Mouse (Mus musculus) limb, embryonic 10.5 days (tissue): Measurements from ENCODE around the gene Acin1. TPM values are rescaled to one million over a fixed set of nuclear protein-coding genes. Genes with fewer than 3 reads are reported as not detected.

Experiments
- DNase-seq: peaks from one replicate; pipeline ENCODE4 v3.0.0-alpha.2; 2017; ENCODE audit warnings: low spot score
- H3K27ac ChIP-seq: fragments of 300-500 bp; sonication (generic); 2 replicates; pipeline ENCODE4 v1.5.1; 2016; ENCODE audit warnings: mild to moderate bottlenecking
- H3K27me3 ChIP-seq: fragments of 300-500 bp; sonication (generic); 2 replicates; pipeline ENCODE4 v1.6.1; 2016; ENCODE audit warnings: low read depth, mild to moderate bottlenecking; ENCODE audit not compliant: poor library complexity, severe bottlenecking
- H3K36me3 ChIP-seq: fragments of 300-500 bp; sonication (generic); 2 replicates; pipeline ENCODE4 v1.6.1; 2016; ENCODE audit warnings: mild to moderate bottlenecking, moderate library complexity
- H3K4me1 ChIP-seq: fragments of 300-500 bp; sonication (generic); 2 replicates; pipeline ENCODE4 v1.6.1; 2016
- H3K4me3 ChIP-seq: fragments of 300-500 bp; sonication (generic); 2 replicates; pipeline ENCODE4 v1.5.1; 2016; ENCODE audit warnings: mild to moderate bottlenecking, moderate library complexity
- H3K9me3 ChIP-seq: fragments of 300-500 bp; sonication (generic); replicated peaks from 2 replicates; pipeline ENCODE4 v1.6.1; 2016; ENCODE audit warnings: mild to moderate bottlenecking
- WGBS: fragments of 180-500 bp; shearing (Covaris S2); methylation state at CpG from one replicate; pipeline ENCODE4 v1.1.7; 2016; 5-methylcytosine and 5-hydroxymethylcytosine counted together
- polyA plus RNA-seq: library from polyadenylated mRNA; unstranded; fragments of >200 nt; fragmentation: Nextera tagmentation; extraction: Ambion mirVana; gene quantifications from 2 replicates; pipeline ENCODE4 v1.2.1, GENCODE M21; 2016

Acin1 gene
- polyA plus RNA-seq, 1 experiment from 2014 or later, result 144 TPM

DNA sequence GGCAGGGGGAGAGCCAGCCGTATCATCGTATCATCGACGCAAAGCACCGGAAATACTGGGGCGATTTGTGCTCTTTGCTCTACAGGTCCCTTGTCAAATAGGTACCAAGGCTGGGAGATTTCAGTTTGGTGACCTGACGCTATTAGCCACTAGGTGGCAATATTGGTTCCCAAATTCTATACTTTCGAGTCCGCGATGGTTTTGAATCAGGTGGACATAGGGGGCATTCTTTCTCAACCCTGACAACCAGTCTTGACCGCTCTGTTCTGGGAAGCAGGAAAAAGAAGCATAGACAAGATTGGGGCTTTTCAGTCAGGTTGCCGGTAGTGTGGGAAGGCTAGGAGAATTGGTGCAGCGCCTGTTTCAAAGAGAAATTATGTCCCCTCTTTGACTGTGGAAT, 27.4 kb upstream of the Acin1 start:
- Histone ChIP-seq H3K27me3 (peaks cover 13% of the 10 kb centered on the region), H3K4me1 (peaks cover 18% of the 10 kb centered on the region; the same call in 1 of the 2 replicates), H3K36me3 (no peaks in the 10 kb centered on the region), H3K27ac (no peak overlapping the region), H3K4me3 (peak overlapping the region; percentile 36), H3K9me3 (no peaks in the 10 kb centered on the region)
- under 1% methylated on average over 13 of the region's 13 CpGs for WGBS
- peak; percentile 69 for DNase-seq

DNA sequence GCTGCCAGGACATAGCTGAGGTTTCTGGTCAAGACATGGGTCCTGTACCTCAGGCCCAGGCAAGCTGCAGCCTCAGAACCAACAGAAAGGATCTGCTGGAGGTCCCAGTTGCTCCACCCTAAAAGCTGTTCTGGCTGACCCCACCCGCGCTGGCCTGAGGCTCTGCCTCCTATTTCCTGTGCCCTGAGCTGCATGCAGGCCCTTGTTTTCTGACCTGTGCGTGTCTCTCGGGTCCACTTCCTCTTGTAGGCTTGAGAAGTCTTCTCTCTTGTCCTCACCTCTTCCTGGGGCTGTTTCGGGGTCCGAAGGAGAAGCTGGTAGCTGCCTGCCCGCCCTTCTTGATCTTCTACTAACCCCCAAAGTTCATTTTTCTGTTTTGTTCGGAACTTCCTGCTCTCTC, 26.1 kb upstream of the Acin1 start:
- peak overlapping the region; percentile 37; the same call in 1 of the 2 replicates for H3K27ac ChIP-seq

DNA sequence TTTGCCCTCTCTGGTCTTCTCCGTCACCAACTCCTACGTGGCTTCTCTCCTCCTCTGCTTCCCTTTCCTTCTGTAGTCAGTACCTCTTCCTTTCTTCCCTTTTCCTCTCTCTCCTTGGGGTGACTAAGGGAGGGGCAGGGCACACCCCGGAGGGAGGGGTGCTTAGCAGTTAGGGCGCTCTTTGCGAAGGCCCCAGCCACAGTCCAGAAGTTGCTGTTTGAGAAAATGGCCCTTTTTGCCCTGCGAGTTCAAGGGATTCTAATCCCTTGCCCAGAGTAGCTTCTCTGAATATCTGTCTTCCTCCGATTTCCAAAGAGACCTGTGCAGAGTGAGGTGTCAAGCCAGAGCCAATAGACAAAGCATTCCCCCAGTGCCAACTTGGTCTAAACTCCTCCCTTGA, 25.3 kb upstream of the Acin1 start, which contains the start of gene Cebpe:
Gene Cebpe (minus strand): TSS at position 101 of the 400 bp plus-strand sequence.
- Histone ChIP-seq H3K4me1 (peaks cover 21% of the 10 kb centered on the region; the same call in 1 of the 2 replicates), H3K36me3 (no peaks in the 10 kb centered on the region), H3K27me3 (peaks cover 13% of the 10 kb centered on the region), H3K9me3 (no peaks in the 10 kb centered on the region), H3K27ac (peak within 1 kb of the TSS; percentile 37; the same call in 1 of the 2 replicates), H3K4me3 (no peak within 1 kb of the TSS)
- DNase-seq, result no peak
- 89% methylated on average over 7 of the region's 7 CpGs for WGBS

More for the DNA sequence above, 26.1 kb upstream of the Acin1 start:
- Histone ChIP-seq H3K4me3 (no peak overlapping the region), H3K4me1 (peaks cover 18% of the 10 kb centered on the region; the same call in 1 of the 2 replicates), H3K9me3 (no peaks in the 10 kb centered on the region), H3K27me3 (peaks cover 13% of the 10 kb centered on the region), H3K36me3 (no peaks in the 10 kb centered on the region)
- no peak for DNase-seq
- 72% methylated on average over 8 of the region's 8 CpGs for WGBS

DNA sequence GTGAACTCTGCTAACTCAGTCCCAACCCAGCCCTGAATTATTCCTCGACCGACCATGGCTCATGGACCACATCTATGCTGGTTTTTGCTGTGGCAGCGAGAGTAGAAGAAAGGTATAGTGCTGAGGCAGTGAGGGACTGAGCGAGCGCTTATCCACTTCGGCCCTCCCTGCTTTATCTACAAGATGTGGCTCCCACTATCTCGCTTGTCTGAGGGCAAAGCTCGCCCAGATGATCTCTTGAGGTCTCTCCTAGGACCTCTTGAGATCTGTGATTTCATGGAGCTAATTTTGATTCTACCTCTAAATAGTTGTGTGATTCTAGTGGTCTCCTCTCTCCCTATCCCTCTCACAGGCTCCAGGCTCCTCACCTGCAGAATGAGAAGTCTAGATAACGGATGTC, 22.3 kb upstream of the Acin1 start:
- 83% methylated on average over 9 of the region's 9 CpGs for WGBS
- DNase-seq, result no peak
- Histone ChIP-seq H3K4me3 (no peak overlapping the region), H3K4me1 (peaks cover 19% of the 10 kb centered on the region), H3K36me3 (no peaks in the 10 kb centered on the region), H3K9me3 (no peaks in the 10 kb centered on the region), H3K27ac (no peak overlapping the region), H3K27me3 (no peaks in the 10 kb centered on the region)

DNA sequence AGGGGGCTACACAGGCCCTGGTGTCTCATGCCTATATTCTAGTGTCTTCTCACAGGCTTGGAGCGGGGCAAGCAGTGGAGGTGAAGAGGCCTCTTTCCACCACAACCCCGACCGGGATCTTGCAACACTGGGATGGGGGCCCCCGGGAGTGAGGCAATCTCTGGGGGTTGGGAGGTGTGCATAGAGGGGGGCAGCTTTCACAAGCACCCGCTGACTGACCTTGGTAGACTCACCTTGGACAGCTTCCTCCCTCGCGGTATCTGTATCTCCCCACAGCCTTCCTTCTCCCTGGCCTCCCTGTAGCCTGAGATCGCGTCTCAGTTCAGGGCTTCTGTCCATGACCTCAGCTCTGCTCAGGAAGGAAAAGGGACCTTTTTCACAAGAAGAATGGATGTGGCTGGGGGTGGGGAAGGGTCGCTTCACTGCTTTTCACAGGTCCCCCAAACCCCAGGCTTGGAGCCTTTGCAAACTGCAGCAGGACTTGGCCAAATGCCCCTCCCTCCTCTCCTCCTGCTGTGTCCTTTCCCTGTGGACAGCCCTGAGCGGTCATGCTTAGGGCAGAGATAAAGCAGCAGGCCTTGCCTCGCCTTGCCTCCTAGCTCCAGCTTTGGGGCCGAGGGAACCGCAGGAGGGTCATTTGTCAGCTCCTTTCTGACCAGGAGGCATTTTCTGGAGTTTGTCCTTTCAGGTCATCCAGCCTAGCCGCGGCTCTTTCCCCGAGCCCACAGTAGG, 20.0 kb upstream of the Acin1 start:
- Histone ChIP-seq H3K4me1 (peaks cover 10% of the 10 kb centered on the region), H3K4me3 (no peak overlapping the region), H3K36me3 (no peaks in the 10 kb centered on the region), H3K9me3 (no peaks in the 10 kb centered on the region), H3K27ac (0 out of 2 replicates have a peak overlapping the region, but pooled peaks have one; percentile 43), H3K27me3 (peaks cover 10% of the 10 kb centered on the region; the same call in 1 of the 2 replicates)
- no peak for DNase-seq
- WGBS, result 62% methylated on average over 17 of the region's 17 CpGs

DNA sequence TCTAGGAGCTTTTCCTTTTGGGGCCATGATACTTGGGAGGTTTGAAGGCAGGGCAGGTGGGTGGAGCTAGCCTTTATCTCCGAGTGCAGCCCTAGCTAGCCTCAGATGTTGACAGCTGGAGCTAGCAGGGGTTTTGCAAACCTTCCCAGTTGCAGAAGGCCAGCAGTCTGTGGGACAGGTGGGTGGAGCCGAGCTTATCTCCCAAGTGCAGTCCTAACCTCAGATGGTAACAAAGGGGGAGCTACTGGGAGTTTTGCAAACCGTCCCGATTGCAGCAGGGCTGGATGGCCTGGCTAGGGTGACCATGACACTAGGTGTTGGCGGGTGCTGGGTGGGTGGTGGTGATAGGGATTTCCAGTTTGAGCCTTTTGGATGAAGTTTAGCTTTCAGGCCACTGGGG, 19.1 kb upstream of the Acin1 start:
- Histone ChIP-seq H3K9me3 (no peaks in the 10 kb centered on the region), H3K4me1 (peaks cover 10% of the 10 kb centered on the region), H3K36me3 (no peaks in the 10 kb centered on the region), H3K27ac (no peak overlapping the region), H3K4me3 (no peak overlapping the region), H3K27me3 (peaks cover 10% of the 10 kb centered on the region; the same call in 1 of the 2 replicates)
- no peak for DNase-seq
- whole genome bisulfite sequencing, result 47% methylated on average over 5 of the region's 5 CpGs

DNA sequence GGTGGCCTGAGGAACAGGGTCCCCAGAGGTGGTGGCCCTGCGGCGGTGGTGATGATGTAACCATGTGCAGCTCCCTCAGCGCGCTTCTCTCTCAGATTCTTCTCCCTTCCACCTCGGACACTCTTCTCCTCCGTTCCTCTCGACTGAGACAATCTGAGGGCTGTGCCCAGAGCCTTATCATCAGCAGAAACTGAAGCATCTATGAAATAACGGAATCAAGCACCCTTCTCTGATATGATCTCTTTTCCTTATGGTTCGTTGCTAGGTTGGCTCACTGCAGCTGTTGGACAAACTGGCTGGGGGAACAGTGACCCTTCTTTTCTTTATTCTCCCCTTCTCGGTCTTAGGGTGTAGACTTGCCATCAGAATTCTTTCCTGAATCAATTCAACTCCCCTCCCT, 16.5 kb upstream of the Acin1 start:
- Histone ChIP-seq H3K27ac (no peak overlapping the region), H3K36me3 (no peaks in the 10 kb centered on the region), H3K4me1 (peaks cover 10% of the 10 kb centered on the region), H3K9me3 (no peaks in the 10 kb centered on the region), H3K27me3 (peaks cover 10% of the 10 kb centered on the region; the same call in 1 of the 2 replicates), H3K4me3 (no peak overlapping the region)
- WGBS, result 63% methylated on average over 10 of the region's 10 CpGs
- DNase-seq, result no peak

DNA sequence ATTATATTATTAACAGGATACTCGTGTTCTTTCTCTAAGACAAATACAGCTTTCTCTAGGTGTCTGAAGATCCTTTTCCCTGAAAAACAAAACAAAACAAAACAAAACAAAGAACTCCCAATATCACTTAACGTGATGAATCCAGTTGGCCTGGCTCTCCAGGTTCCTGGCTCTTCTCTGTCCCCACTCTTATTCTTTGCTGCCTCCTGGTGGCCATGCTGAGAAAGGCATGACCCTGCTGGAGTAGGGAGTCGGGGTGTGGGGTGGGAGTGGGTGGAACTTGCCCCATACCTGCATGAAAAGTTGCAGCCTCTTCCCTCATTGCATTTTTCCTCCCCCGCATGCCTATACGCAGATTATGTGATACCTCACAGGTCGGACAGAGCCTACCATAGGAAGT, 14.6 kb upstream of the Acin1 start:
- Histone ChIP-seq H3K9me3 (no peaks in the 10 kb centered on the region), H3K4me3 (no peak overlapping the region), H3K27ac (no peak overlapping the region), H3K4me1 (no peaks in the 10 kb centered on the region), H3K27me3 (peaks cover 10% of the 10 kb centered on the region; the same call in 1 of the 2 replicates), H3K36me3 (no peaks in the 10 kb centered on the region)
- peak; percentile 80 for DNase-seq
- WGBS, result 11% methylated on average over 6 of the region's 6 CpGs

DNA sequence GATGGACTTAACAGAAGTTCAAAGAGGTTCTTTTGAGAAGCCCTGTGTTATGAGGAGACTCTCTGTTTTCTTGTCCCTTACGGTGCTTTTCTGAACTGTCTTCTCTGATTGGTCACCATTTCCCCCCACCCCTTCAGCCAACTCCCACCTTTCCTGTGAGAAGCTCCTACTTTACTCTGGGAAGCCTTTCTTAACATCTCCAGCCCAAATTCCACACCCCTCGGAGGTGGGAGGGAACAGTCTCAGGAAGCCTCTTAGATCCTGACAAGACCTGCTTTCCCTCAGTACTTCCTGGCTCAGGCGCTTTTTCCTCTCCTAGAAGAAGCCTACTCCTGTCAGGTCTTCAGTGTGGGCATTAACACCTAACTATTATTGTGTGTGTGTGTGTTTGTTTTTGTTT, 12.9 kb upstream of the Acin1 start:
- 30% methylated on average over 3 of the region's 3 CpGs for WGBS
- no peak for DNase-seq
- Histone ChIP-seq H3K27ac (no peak overlapping the region), H3K4me1 (no peaks in the 10 kb centered on the region), H3K27me3 (peaks cover 10% of the 10 kb centered on the region; the same call in 1 of the 2 replicates), H3K4me3 (no peak overlapping the region), H3K36me3 (no peaks in the 10 kb centered on the region), H3K9me3 (no peaks in the 10 kb centered on the region)

DNA sequence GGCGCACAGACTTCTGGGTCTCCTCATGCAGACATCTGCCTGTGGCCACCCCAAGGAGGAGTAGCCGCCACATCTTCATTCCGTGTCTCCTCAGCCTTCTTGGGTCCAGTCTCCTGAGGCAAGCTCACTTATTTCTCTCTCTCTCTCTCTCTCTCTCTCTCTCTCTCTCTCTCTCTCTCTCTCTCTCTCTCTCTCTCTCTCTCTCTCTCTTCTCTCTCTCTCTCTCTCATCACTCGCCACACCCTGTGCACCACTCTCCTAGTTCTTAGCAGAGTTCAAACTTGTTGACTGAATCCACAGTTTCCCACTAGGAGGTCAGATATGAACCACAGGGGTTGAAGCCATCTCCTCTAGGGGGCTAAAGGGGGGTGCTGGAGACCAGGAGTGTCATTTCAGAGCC, 12.0 kb upstream of the Acin1 start, which contains the start of gene Gm29776:
Gene Gm29776 (minus strand): TSS at position 101 of the 400 bp plus-strand sequence.
- H3K27ac ChIP-seq, result no peak within 1 kb of the TSS
- no peak within 1 kb of the TSS for H3K4me3 ChIP-seq
- WGBS, result 90% methylated on average over 3 of the region's 4 CpGs
- H3K27me3 ChIP-seq, result peaks cover 9% of the 10 kb centered on the region; the same call in 1 of the 2 replicates
- no peak for DNase-seq
- H3K9me3 ChIP-seq, result no peaks in the 10 kb centered on the region
- H3K4me1 ChIP-seq, result no peaks in the 10 kb centered on the region
- H3K36me3 ChIP-seq, result peaks cover 5% of the 10 kb centered on the region

DNA sequence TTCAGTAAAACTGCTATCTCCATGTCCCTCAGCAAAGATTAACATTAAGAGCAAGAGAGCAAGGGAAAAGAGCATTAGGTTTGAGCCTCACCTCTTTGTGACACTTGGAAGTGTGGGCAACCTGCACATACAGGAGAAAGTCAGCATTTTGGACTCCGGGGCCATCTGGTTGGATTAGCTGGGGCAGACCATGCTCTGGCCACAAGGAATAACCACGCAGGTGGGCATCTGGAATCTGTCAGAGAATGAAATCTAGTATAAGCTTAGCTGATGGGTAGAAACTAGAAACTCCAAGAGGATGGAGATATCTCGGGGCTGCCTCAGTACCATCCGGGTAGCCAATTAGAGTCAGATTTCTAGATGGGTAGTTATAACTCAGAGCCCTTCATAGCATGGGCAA, 10.0 kb upstream of the Acin1 start:
- Histone ChIP-seq H3K27ac (no peak overlapping the region), H3K9me3 (no peaks in the 10 kb centered on the region), H3K4me1 (no peaks in the 10 kb centered on the region), H3K4me3 (no peak overlapping the region), H3K36me3 (peaks cover 19% of the 10 kb centered on the region), H3K27me3 (no peaks in the 10 kb centered on the region)
- whole genome bisulfite sequencing, result 88% methylated on average over 4 of the region's 4 CpGs
- DNase-seq, result no peak

DNA sequence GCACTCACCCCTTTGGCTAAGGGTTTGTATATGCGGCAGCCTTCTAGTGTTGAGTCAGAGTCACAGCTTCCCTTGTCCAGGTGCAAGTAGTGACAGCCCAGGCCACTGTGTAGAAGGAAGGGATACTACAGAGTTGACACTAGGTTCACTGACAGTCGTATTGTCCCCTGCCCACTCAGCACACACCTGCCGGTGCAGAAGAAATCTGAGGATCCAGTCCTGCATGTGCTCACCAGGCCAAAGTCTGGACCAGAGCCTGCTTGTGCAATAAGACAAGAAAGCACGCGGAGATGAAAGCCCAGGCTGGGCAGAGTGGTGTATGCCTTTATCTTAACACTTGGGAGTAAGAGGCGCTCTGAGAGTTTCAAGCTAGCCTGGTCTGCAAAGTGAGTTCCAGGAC, 8.3 kb upstream of the Acin1 start:
- Histone ChIP-seq H3K27ac (no peak overlapping the region), H3K9me3 (no peaks in the 10 kb centered on the region), H3K4me1 (no peaks in the 10 kb centered on the region), H3K4me3 (no peak overlapping the region), H3K36me3 (peaks cover 32% of the 10 kb centered on the region), H3K27me3 (no peaks in the 10 kb centered on the region)
- no peak for DNase-seq
- 71% methylated on average over 6 of the region's 6 CpGs for WGBS

DNA sequence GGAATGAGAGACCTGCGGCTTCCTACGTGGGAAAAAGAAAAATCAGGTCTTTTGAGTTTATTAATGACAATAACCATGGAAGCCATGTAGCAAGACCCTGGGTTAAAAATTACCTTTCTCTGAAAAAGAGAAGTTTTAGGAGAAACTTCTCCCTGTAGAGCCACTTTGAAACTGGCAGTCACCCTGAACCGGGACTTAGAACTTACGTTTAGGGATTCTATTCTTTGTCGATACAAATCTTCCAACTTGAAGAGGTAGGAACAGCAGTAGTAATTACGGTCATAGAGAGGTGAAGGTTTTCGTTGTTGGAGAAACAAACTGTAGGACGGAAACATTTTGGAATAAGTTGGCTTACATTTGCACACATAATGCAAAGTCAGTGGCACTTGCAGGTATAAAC, 520 bp upstream of the Acin1 start:
- DNase-seq, result no peak
- peaks cover 19% of the 10 kb centered on the region for H3K4me1 ChIP-seq
- H3K27me3 ChIP-seq, result no peaks in the 10 kb centered on the region
- peaks cover 55% of the 10 kb centered on the region for H3K36me3 ChIP-seq
- H3K27ac ChIP-seq, result peak overlapping the region; percentile 98
- H3K9me3 ChIP-seq, result no peaks in the 10 kb centered on the region
- 6% methylated on average over 8 of the region's 8 CpGs for WGBS
- peak overlapping the region; percentile 86 for H3K4me3 ChIP-seq
